Mouse (Mus musculus) right cerebral cortex, postnatal 14 days (tissue): Measurements from ENCODE around the gene Exoc2.

ENCODE experiments used
- DNase-seq: peaks from one replicate; pipeline ENCODE4 v3.0.0; 2022

Gene Exoc2

GRCm38 (mm10) chr13:30968311-30968710 is 5.6 kb downstream of the Exoc2 start:
- DNase-seq: no peak

- no peak for DNase-seq
Measured at GRCm38 (mm10) chr13:30966507-30966911, 7.4 kb downstream of the Exoc2 start.

GRCm38 (mm10) chr13:30961932-30962331 is 12.0 kb downstream of the Exoc2 start:
- DNase-seq: no peak

- DNase-seq: no peak
Measured at GRCm38 (mm10) chr13:30960714-30961113, 13.2 kb downstream of the Exoc2 start.

GRCm38 (mm10) chr13:30953580-30953979 is 20.3 kb downstream of the Exoc2 start:
- DNase-seq: no peak

GRCm38 (mm10) chr13:30952044-30952443 is 21.8 kb downstream of the Exoc2 start:
- DNase-seq: no peak

- no peak for DNase-seq
Measured at GRCm38 (mm10) chr13:30949181-30949580, 24.7 kb downstream of the Exoc2 start.

GRCm38 (mm10) chr13:30947540-30947939 is 26.4 kb downstream of the Exoc2 start, which contains the start of gene Hus1b:
Hus1b (minus strand) TSS chr13:30947759.
- DNase-seq: no peak

- no peak for DNase-seq
Measured at GRCm38 (mm10) chr13:30947129-30947528, 26.8 kb downstream of the Exoc2 start.

GRCm38 (mm10) chr13:30945788-30946187 is 28.1 kb downstream of the Exoc2 start:
- no peak for DNase-seq

- no peak for DNase-seq
Measured at GRCm38 (mm10) chr13:30932972-30933371, 40.9 kb downstream of the Exoc2 start.

GRCm38 (mm10) chr13:30931613-30932012 is 42.3 kb downstream of the Exoc2 start:
- DNase-seq: no peak

GRCm38 (mm10) chr13:30929119-30929518 is 44.8 kb downstream of the Exoc2 start:
- no peak for DNase-seq

GRCm38 (mm10) chr13:30924269-30924668 is 49.6 kb downstream of the Exoc2 start:
- no peak for DNase-seq

- no peak for DNase-seq
Measured at GRCm38 (mm10) chr13:30921914-30922313, 52.0 kb downstream of the Exoc2 start.

GRCm38 (mm10) chr13:30913757-30914156 is 60.1 kb downstream of the Exoc2 start:
- DNase-seq: no peak

- no peak for DNase-seq
Measured at GRCm38 (mm10) chr13:30913028-30913427, 60.9 kb downstream of the Exoc2 start.

- no peak for DNase-seq
Measured at GRCm38 (mm10) chr13:30911931-30912625, 61.8 kb downstream of the Exoc2 start.

GRCm38 (mm10) chr13:30910889-30911288 is 63.0 kb downstream of the Exoc2 start:
- no peak for DNase-seq

- no peak for DNase-seq
Measured at GRCm38 (mm10) chr13:30902286-30902685, 71.6 kb downstream of the Exoc2 start.

- no peak for DNase-seq
Measured at GRCm38 (mm10) chr13:30901387-30902041, 72.4 kb downstream of the Exoc2 start.

GRCm38 (mm10) chr13:30894015-30894634 is 79.8 kb downstream of the Exoc2 start:
- DNase-seq: no peak

- DNase-seq: no peak
Measured at GRCm38 (mm10) chr13:30892315-30892714, 81.6 kb downstream of the Exoc2 start.

- DNase-seq: no peak
Measured at GRCm38 (mm10) chr13:30891223-30891622, 82.7 kb downstream of the Exoc2 start.
